Mouse (Mus musculus) forebrain, embryonic 15.5 days (tissue): ENCODE measurements at regions not wholly inside any gene's neighbourhood (a gene's known extent, or its start where the extent isn't known, plus 50 kb on each side); places are given as distances from the start of the nearest gene placed in this dataset.
A peak's percentile ranks its signal among the peaks of the same experiment; 100 is the strongest.

Experiments used
- ATAC-seq: fragments of 200-750 bp; cut with Nextera tagmentation; replicated peaks from 2 replicates; pipeline ENCODE4 v1.8.0; 2017; ENCODE audit warnings: mild to moderate bottlenecking, moderate TSS enrichment, moderate library complexity
- H3K27ac ChIP-seq: fragments of 300-500 bp; sonication (generic); replicated peaks from 2 replicates; pipeline ENCODE4 v1.5.1; 2015; ENCODE audit warnings: mild to moderate bottlenecking, inconsistent platforms
- H3K27me3 ChIP-seq: fragments of 300-500 bp; sonication (generic); 2 replicates; pipeline ENCODE4 v1.6.1; 2015; ENCODE audit warnings: inconsistent platforms
- H3K36me3 ChIP-seq: fragments of 300-500 bp; sonication (generic); 2 replicates; pipeline ENCODE4 v1.6.1; 2015; ENCODE audit warnings: mild to moderate bottlenecking, inconsistent platforms
- H3K4me1 ChIP-seq: fragments of 300-500 bp; sonication (generic); 2 replicates; pipeline ENCODE4 v1.6.1; 2015; ENCODE audit warnings: inconsistent platforms
- H3K4me2 ChIP-seq: fragments of 300-500 bp; sonication (generic); replicated peaks from 2 replicates; pipeline ENCODE4 v1.6.1; 2015; ENCODE audit warnings: mild to moderate bottlenecking, inconsistent platforms
- H3K4me3 ChIP-seq: fragments of 300-500 bp; sonication (generic); 2 replicates; pipeline ENCODE4 v1.5.1; 2015; ENCODE audit warnings: mild to moderate bottlenecking, inconsistent platforms
- H3K9ac ChIP-seq: fragments of 300-500 bp; sonication (generic); replicated peaks from 2 replicates; pipeline ENCODE4 v1.6.1; 2015; ENCODE audit warnings: mild to moderate bottlenecking, inconsistent platforms
- H3K9me3 ChIP-seq: fragments of 300-500 bp; sonication (generic); 2 replicates; pipeline ENCODE4 v1.6.1; 2016; ENCODE audit warnings: inconsistent platforms
- WGBS: fragments of 180-500 bp; shearing (Covaris S2); methylation state at CpG from one replicate; pipeline ENCODE4 v1.1.7; 2015; ENCODE audit warnings: mixed read lengths; 5-methylcytosine and 5-hydroxymethylcytosine counted together

DNA sequence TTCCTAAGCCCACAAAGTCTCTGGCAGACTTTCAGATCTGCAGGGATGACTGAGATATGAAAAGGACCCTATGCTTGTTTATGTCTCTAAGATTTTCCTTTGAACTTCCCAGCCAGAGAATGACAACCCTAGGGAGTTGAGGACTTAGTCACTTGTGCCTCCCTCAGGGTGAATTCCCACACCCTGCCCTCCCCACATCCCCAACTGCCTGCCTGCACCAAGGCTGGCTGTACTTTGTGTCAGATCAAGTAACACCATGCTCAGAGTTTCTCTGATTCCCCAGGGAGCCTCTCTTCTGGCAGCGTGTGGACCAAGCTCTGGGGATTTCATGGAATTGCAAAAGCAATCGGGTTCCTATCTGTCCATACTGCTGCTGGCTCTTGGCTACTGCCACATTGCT lies 659.9 kb downstream of the Ets1 start:
- ATAC-seq: no peak
- H3K27ac ChIP-seq: no peak overlapping the region
- H3K9me3 ChIP-seq: no peaks in the 10 kb centered on the region
- H3K4me2 ChIP-seq: no peak overlapping the region
- no peak overlapping the region for H3K4me3 ChIP-seq
- H3K27me3 ChIP-seq: no peaks in the 10 kb centered on the region
- no peaks in the 10 kb centered on the region for H3K36me3 ChIP-seq
- H3K9ac ChIP-seq: no peak overlapping the region
- WGBS: 29% methylated on average over 2 of the region's 2 CpGs
- no peaks in the 10 kb centered on the region for H3K4me1 ChIP-seq

DNA sequence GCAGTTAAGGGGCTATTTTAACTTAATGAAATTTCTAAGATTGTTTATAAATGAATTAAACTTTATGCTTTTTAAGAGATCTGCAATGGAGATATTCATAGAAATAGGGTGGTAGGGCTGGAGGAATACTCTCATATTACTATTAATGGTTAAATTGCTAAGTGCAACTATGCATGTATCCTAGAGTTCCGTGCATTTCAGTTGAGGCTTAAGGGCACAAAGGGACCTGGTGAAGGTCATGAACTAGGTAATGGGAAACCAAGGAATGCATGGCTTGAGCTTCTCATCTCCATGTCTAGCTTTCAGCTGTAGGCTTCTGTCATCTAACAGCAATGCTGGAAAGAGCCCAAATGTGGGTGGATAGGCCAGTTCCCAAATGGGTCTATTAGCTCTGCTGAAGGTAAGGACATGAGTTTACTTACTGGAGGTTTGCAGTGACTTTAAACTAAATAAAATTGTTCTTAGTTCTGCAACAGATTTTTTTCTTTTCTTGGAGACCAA lies 683.6 kb downstream of the Ets1 start:
- Histone ChIP-seq H3K4me2 (no peak overlapping the region), H3K36me3 (no peaks in the 10 kb centered on the region), H3K27ac (no peak overlapping the region), H3K9ac (no peak overlapping the region), H3K27me3 (no peaks in the 10 kb centered on the region), H3K4me1 (no peaks in the 10 kb centered on the region), H3K4me3 (no peak overlapping the region), H3K9me3 (no peaks in the 10 kb centered on the region)
- no peak for ATAC-seq
- 98% methylated on average over 1 of the region's 1 CpGs for WGBS

DNA sequence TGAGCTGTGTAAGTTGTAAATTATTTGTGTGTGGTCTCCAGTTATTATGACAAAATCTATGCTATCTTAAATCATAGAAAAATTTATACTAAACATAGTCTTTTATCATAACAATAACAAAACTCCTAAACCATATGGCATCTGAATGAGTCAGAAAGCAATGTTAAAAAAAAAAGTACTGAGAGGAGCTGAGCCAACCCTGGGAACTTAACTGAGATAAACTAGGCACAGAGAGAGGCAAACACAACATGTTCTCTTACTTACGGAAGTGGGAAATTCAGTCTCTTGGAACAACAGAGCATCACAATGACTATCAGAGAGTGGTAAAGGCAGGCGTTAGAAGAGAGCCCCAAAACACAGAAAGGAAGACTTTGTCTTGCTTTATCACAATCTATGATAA lies 691.7 kb downstream of the Ets1 start:
- H3K9ac ChIP-seq: no peak overlapping the region
- no peak overlapping the region for H3K4me2 ChIP-seq
- no peak for ATAC-seq
- H3K27me3 ChIP-seq: no peaks in the 10 kb centered on the region
- H3K9me3 ChIP-seq: no peaks in the 10 kb centered on the region
- no peaks in the 10 kb centered on the region for H3K4me1 ChIP-seq
- WGBS: 70% methylated on average over 2 of the region's 2 CpGs
- no peak overlapping the region for H3K27ac ChIP-seq
- H3K36me3 ChIP-seq: no peaks in the 10 kb centered on the region
- no peak overlapping the region for H3K4me3 ChIP-seq

DNA sequence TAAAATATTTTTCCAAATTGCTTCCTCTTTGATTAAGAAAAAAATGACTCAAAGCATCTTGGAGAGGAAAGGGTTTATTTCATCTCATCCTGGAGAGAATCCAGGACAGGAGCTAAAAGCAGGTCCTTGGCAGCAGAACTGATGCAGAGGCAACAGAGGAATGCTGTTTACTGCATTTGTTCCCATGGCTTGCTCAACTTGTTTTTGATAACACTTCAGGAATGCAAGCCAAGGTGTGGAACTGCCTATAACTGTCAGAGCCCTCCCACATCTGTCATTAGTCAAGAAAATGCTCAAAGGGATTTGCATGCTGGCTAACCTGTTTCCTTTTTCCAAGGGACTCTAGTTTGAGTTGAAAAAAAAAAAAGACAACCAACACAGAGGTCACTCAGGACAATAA lies 714.2 kb downstream of the Ets1 start:
- Histone ChIP-seq H3K4me3 (no peak overlapping the region), H3K36me3 (no peaks in the 10 kb centered on the region)
- ATAC-seq: no peak

DNA sequence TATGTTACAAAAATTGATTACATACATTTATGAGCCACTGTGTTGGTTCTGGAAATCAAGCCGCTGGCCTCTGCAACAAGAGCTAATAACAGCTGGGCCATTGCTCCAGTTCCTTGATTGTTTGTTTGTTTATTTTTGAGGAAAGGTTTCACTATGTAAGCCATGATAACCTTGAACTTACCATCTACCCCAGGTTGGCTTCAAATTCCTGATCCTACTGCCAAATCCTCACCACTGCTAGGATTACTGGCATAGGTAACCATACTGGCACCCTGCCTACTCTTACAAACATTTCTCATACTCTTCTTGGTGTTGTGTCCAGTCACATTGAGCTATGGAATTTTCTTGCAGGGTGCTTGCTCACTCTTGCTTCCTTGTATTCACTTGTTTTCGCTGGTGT lies 720.6 kb downstream of the Ets1 start:
- no peak overlapping the region for H3K9ac ChIP-seq
- no peak overlapping the region for H3K4me3 ChIP-seq
- H3K36me3 ChIP-seq: no peaks in the 10 kb centered on the region
- H3K4me1 ChIP-seq: 0 out of 2 replicates have a peak, but pooled peaks cover 5% of the 10 kb centered on the region
- no peak for ATAC-seq
- WGBS: 95% methylated on average over 2 of the region's 2 CpGs
- H3K9me3 ChIP-seq: no peaks in the 10 kb centered on the region
- H3K27me3 ChIP-seq: no peaks in the 10 kb centered on the region
- no peak overlapping the region for H3K27ac ChIP-seq
- H3K4me2 ChIP-seq: no peak overlapping the region

More for the DNA sequence above, 714.2 kb downstream of the Ets1 start:
- no peak overlapping the region for H3K9ac ChIP-seq
- no peak overlapping the region for H3K27ac ChIP-seq
- H3K27me3 ChIP-seq: no peaks in the 10 kb centered on the region
- no peaks in the 10 kb centered on the region for H3K9me3 ChIP-seq
- H3K4me1 ChIP-seq: no peaks in the 10 kb centered on the region
- no peak overlapping the region for H3K4me2 ChIP-seq

DNA sequence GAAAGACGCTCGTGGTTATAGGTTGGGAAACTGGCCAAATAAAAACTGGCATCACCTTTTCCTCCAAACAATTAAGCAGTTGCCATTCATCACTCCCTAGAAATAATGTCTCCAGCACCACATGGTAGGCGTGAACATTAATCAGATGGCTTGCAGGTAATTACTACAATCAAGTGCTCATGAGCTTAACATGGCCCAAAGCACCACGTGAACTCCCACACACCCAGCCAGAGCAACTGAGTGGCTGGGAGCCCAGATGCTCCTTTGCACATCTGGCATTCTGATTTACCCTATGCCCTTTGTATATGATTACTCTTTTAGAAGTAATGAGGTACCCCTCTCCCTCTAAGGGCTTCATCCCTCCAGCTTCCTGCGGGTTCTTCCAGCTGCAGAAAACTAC lies 724.9 kb downstream of the Ets1 start:
- Histone ChIP-seq H3K9ac (no peak overlapping the region), H3K4me2 (no peak overlapping the region), H3K36me3 (no peaks in the 10 kb centered on the region), H3K4me1 (0 out of 2 replicates have a peak, but pooled peaks cover 5% of the 10 kb centered on the region), H3K4me3 (no peak overlapping the region), H3K27me3 (no peaks in the 10 kb centered on the region), H3K27ac (no peak overlapping the region), H3K9me3 (no peaks in the 10 kb centered on the region)
- no peak for ATAC-seq
- 60% methylated on average over 5 of the region's 5 CpGs for WGBS

DNA sequence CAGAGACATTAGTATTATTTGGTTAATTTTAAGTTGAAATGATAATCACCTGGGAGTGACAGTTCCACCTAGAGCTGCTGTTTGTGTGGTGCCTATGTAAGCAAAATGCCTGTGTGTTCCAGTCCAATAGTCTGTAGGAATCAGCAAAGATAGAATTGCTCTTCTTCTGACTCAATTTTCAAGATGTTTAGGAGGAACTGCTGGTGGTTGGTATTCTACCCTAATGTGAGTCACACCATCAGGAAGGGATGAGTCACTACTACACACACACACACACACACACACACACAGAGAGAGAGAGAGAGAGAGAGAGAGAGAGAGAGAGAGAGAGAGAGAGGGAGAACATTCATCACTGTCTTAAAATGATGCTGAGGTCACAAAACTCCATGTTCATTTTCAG lies 753.1 kb downstream of the Ets1 start:
- Histone ChIP-seq H3K36me3 (no peaks in the 10 kb centered on the region), H3K4me2 (no peak overlapping the region), H3K27ac (no peak overlapping the region), H3K4me3 (no peak overlapping the region), H3K9ac (no peak overlapping the region), H3K4me1 (no peaks in the 10 kb centered on the region), H3K27me3 (no peaks in the 10 kb centered on the region), H3K9me3 (no peaks in the 10 kb centered on the region)
- ATAC-seq: no peak

DNA sequence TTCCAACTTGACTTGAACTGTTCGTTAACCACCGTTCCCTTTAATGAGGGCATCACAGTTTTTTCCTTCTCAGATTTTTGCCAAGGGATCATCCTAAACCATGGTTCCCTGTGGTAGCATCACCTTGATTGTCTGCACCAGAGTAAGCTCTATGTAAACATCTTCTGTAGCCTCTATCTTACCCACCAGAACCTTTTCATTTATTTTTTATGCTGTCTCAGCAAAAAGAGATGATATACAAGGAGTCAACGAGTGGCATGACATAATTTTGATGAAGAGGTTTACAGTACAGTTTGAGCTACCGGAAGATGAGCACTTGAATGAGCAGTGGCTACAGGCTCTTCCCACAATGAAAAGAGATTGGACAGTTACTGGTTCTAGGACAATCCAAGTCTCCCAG lies 768.7 kb downstream of the Ets1 start:
- 86% methylated on average over 4 of the region's 4 CpGs for WGBS
- no peak for ATAC-seq
- no peaks in the 10 kb centered on the region for H3K4me1 ChIP-seq
- no peaks in the 10 kb centered on the region for H3K27me3 ChIP-seq
- no peak overlapping the region for H3K9ac ChIP-seq
- H3K27ac ChIP-seq: no peak overlapping the region
- no peaks in the 10 kb centered on the region for H3K36me3 ChIP-seq
- H3K4me3 ChIP-seq: no peak overlapping the region
- H3K9me3 ChIP-seq: 0 out of 2 replicates have a peak, but pooled peaks cover 4% of the 10 kb centered on the region
- H3K4me2 ChIP-seq: no peak overlapping the region

DNA sequence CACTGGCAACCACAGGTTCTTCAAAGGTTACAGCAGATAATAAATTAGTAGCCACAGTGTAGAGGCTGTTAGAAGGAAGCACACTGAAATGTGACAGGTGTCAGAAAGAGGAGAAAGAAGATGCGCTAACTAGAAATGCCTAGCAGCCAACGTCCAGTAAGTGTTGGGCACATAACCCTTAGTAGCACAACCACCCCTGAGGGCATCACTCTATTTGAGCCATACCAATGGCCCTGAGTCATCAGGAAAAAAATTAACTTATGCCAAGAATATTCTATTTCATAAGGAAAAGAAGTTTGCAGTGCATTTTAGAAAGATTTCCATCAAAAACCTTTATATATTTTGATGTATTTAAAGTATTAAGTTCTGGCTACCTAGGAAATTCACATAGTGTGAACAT lies 771.5 kb downstream of the Ets1 start:
- 86% methylated on average over 2 of the region's 2 CpGs for WGBS
- Histone ChIP-seq H3K27me3 (no peaks in the 10 kb centered on the region), H3K4me1 (no peaks in the 10 kb centered on the region), H3K36me3 (no peaks in the 10 kb centered on the region), H3K4me3 (no peak overlapping the region), H3K27ac (no peak overlapping the region), H3K9ac (no peak overlapping the region), H3K4me2 (no peak overlapping the region), H3K9me3 (0 out of 2 replicates have a peak, but pooled peaks cover 4% of the 10 kb centered on the region)
- no peak for ATAC-seq

DNA sequence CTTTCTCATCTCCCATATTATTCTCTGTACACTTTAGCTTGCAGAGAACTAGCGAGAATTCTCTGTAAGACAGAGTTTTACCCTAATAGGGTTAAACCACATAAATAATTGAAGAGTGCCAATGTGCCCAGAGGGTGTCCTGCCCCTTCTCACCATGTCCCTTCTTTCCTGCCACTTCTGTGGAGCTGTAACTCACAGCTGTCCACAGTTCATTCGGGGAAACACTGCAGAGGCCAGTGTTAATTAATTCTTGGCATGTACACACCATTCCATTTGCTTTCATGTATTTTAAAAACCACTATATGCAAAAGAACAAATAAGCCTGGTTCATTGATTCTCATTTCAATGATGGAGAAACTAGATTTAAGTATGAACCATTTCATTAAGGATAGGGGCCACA lies 787.8 kb downstream of the Ets1 start:
- 11% methylated on average over 2 of the region's 2 CpGs for WGBS
- ATAC-seq: peak; percentile 89
- no peaks in the 10 kb centered on the region for H3K9me3 ChIP-seq
- no peaks in the 10 kb centered on the region for H3K27me3 ChIP-seq
- H3K4me1 ChIP-seq: peaks cover 5% of the 10 kb centered on the region
- H3K4me3 ChIP-seq: no peak overlapping the region
- no peaks in the 10 kb centered on the region for H3K36me3 ChIP-seq
- H3K27ac ChIP-seq: 0 out of 2 replicates have a peak overlapping the region, but pooled peaks have one; percentile 5
- H3K9ac ChIP-seq: no peak overlapping the region
- no peak overlapping the region for H3K4me2 ChIP-seq

DNA sequence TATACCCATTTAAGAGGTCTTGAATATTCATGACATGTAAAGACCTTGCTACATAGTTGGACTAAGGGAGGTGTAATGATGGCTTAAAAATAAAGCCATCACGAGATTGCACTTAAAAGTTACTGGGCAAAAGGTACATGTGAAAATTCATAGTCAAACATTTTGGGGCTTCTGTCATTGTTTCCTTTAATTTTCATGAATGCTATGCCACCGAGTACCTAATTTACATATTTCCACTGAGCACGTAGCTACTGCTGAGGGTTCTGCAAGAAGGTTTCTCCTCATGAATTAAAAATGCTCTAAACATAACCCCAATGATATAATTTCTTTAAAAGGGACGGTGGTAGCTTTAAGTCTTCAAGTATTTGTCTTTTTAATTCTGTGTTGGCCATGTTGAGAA lies 800.4 kb downstream of the Ets1 start:
- Histone ChIP-seq H3K36me3 (no peaks in the 10 kb centered on the region), H3K9me3 (no peaks in the 10 kb centered on the region), H3K27ac (no peak overlapping the region), H3K9ac (no peak overlapping the region), H3K27me3 (no peaks in the 10 kb centered on the region), H3K4me3 (no peak overlapping the region), H3K4me2 (no peak overlapping the region), H3K4me1 (no peaks in the 10 kb centered on the region)
- 81% methylated on average over 4 of the region's 4 CpGs for WGBS
- ATAC-seq: no peak

DNA sequence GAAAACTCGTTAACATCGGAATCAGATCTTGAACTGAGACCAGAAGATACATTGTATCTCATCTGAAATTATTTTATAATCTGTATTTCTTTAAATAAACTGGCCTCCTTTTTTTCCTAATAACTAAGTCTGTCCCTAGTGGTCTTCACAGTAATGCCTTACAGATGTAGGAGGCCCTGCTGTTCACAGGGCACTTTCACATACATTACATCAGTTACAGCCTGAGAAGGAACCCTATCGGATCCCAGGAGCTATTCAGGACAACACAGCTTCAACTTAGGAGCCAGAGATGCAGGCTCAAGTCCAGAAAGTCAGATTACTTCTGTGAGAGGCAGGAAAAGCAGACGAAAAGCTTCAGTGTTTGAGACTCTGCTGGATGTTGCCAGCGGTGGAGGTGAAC lies 806.2 kb downstream of the Ets1 start:
- Histone ChIP-seq H3K4me1 (no peaks in the 10 kb centered on the region), H3K4me2 (no peak overlapping the region), H3K27me3 (no peaks in the 10 kb centered on the region), H3K36me3 (no peaks in the 10 kb centered on the region), H3K4me3 (no peak overlapping the region), H3K9ac (no peak overlapping the region), H3K9me3 (no peaks in the 10 kb centered on the region), H3K27ac (no peak overlapping the region)
- 63% methylated on average over 5 of the region's 5 CpGs for WGBS
- no peak for ATAC-seq

DNA sequence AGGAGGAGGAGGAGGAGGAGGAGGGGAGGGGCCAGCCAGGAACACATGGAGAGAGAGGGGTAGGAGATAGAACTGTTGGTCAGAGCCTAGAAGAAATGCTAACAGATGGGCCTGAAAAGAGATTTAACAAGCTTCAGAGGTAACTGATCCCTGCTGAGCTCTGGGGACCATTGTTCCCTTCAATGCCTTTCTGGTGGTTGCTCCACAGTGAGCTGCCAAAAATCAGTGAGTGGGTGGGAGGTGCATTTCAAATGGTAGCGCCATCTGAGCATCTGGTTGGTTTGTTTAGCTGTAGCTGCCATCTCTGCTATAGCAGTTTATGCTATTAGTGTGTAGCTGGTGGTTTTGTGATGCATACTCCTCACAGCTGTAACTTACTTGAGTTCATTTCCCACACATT lies 809.9 kb downstream of the Ets1 start:
- no peaks in the 10 kb centered on the region for H3K27me3 ChIP-seq
- H3K27ac ChIP-seq: no peak overlapping the region
- no peak overlapping the region for H3K4me3 ChIP-seq
- H3K4me1 ChIP-seq: no peaks in the 10 kb centered on the region
- no peaks in the 10 kb centered on the region for H3K36me3 ChIP-seq
- no peak overlapping the region for H3K9ac ChIP-seq
- 37% methylated on average over 1 of the region's 1 CpGs for WGBS
- no peak overlapping the region for H3K4me2 ChIP-seq
- no peaks in the 10 kb centered on the region for H3K9me3 ChIP-seq
- ATAC-seq: 0 out of 2 replicates have a peak, but pooled peaks have one; percentile 32
